ENCODE assay signal across 10 mouse cellular contexts in the genomic region with DNA sequence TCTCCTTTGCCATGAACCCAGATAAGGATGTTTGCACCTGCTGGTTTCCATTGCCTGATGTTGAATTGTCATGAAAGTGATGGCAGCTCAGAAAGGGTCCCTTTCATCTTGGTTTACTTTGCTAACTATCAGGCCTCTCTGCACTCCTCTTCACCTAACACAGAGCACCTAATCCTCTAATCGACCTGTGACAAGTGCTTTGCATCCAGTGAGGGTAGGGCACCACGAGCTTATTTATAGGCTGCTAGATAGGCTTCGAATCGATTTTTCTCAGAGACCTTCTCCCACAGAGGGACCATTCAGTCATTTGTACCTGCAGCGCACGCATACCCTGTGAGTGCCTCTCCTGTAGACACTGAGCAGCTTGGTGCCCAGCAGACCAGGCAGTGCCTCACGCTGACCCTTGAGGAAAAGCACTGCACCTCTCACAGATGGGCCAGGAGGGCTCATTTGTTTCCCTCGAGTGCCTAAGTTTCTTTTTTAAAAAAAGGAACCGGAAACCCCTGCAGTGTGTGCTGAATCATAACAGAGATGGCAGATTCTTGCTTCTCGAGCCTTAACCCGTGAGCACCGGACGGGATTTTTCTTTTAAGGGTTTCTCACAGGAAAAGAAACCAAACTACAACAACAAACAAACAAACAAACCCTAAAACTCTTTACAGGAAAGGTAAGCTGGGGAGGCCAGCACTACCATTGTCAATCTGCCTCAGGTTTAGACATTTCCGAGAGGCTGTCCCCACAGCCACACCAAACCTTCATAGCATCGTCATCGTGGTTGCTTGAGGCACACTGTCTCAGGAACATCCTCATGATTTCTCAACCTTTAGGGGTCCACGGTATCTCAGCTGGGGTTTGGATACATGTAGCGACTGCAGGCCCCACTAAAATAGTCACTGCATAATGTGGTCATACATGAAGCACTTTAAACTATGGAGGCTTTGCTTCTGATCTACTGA.
A peak's percentile ranks its signal among the peaks of the same experiment; 100 is the strongest.
DNase-seq lines count a peak whose midpoint lies in the region; ATAC-seq and TF ChIP-seq lines count a peak whose summit lies in the region.
"Had no signal": no experiment of that assay in that cellular context is flagged by ENCODE, and none has a peak within 500 bp of the region (broad histone marks: within the 10 kb centered on the region; RNA-seq: fewer than 3 reads in every experiment).

No protein-coding gene starts in this region.

- no peak for ATAC-seq in kidney, postnatal 0 days (replicated peaks; ENCODE audit: low FRiP score, low read depth)
- ATAC-seq in liver, embryonic 13.5 days (ENCODE audit: low read depth), result peak; percentile 29; the same call in 1 of the 2 replicates
- ATAC-seq in frontal cortex, adult (ENCODE audit: low TSS enrichment), result no peak

- TF ChIP-seq POLR2A in MEL (IDR thresholded peaks at IDR 0.05; ENCODE audit: control insufficient read depth in 1 of 2, insufficient read depth in 1 of 2, low read depth in 1 of 2, low read length in 2 of 2, poor library complexity in 1 of 2), result no peak

- no peaks in the 10 kb centered on the region for H3K79me2 ChIP-seq in MEL (ENCODE audit: control insufficient read depth, insufficient read depth, low read length, poor library complexity)

- H3K27ac ChIP-seq in kidney, postnatal 0 days, result no peak overlapping the region
- H3K27ac ChIP-seq in MEL (ENCODE audit: control insufficient read depth, low read depth, low read length), result peak overlapping the region; percentile 19; the same call in 1 of the 2 replicates
- H3K27ac ChIP-seq in liver, embryonic 13.5 days, result no peak overlapping the region
- H3K27ac ChIP-seq: limb, embryonic 13.5 days had no signal

- DNase-seq in kidney, postnatal 0 days (ENCODE audit: low spot score), result peak; percentile 14
- no peak for DNase-seq in kidney, adult 11 months
- DNase-seq in MEL (ENCODE audit: low read depth, low spot score), result no peak
- no peak for DNase-seq in liver, embryonic 13.5 days
- DNase-seq in spleen, postnatal 10 days (ENCODE audit: low spot score in 2 of 2), result peak; percentile 22 to 39
- DNase-seq in embryo, embryonic 10.5 days (ENCODE audit: low spot score), result no peak
- DNase-seq in left cerebral cortex, adult 18-20 months (ENCODE audit: low spot score in 2 of 2), result no peak
- DNase-seq: gastrocnemius, postnatal 25 days had no signal

- no peak overlapping the region for H3K4me3 ChIP-seq in kidney, postnatal 0 days (replicated peaks; ENCODE audit: low read depth, low read length)
- no peak overlapping the region; a peak in 1 of 4 replicates for H3K4me3 ChIP-seq in MEL (ENCODE audit: control insufficient read depth in 1 of 2, insufficient read depth in 1 of 2, low read depth in 2 of 2, low read length in 2 of 2)
- H3K4me3 ChIP-seq in liver, embryonic 13.5 days (replicated peaks), result no peak overlapping the region
- H3K4me3 ChIP-seq: limb, embryonic 13.5 days had no signal

- no peak for TF ChIP-seq EP300 in MEL (IDR thresholded peaks at IDR 0.05; ENCODE audit: low read depth in 1 of 2, low read length in 2 of 2)

- H3K4me2 ChIP-seq in kidney, postnatal 0 days (ENCODE audit: low read length), result no peak overlapping the region
- H3K4me2 ChIP-seq in liver, embryonic 13.5 days, result no peak overlapping the region
- H3K4me2 ChIP-seq: limb, embryonic 13.5 days had no signal

- no peak for TF ChIP-seq CTCF in kidney, postnatal 0 days (IDR thresholded peaks at IDR 0.05; ENCODE audit: low read depth)
- TF ChIP-seq CTCF in MEL (IDR thresholded peaks at IDR 0.05 in 2 of 3, conservative IDR thresholded peaks at IDR 0.05 in 1 of 3; ENCODE audit: control insufficient read depth in 1 of 3, insufficient read depth in 1 of 3, low read depth in 2 of 3, low read length in 3 of 3, poor library complexity in 1 of 3, severe bottlenecking in 1 of 3), result no peak

- no peak overlapping the region for H3K9ac ChIP-seq in kidney, postnatal 0 days (ENCODE audit: low read depth, low read length)
- H3K9ac ChIP-seq in MEL (ENCODE audit: control insufficient read depth, low read depth, low read length, poor library complexity, severe bottlenecking), result peak overlapping the region; percentile 41
- H3K9ac ChIP-seq in liver, embryonic 13.5 days, result no peak overlapping the region
- H3K9ac ChIP-seq: limb, embryonic 13.5 days had no signal

- TF ChIP-seq RAD21 in MEL (IDR thresholded peaks at IDR 0.05; ENCODE audit: low read depth, low read length), result no peak

- 0 out of 2 replicates have a peak, but pooled peaks cover 3% of the 10 kb centered on the region for H3K36me3 ChIP-seq in kidney, postnatal 0 days (ENCODE audit: insufficient read depth, low read length)
- peaks cover 0 to 17% of the 10 kb centered on the region in 2 experiments; a peak in 2 of 4 replicates for H3K36me3 ChIP-seq in MEL (ENCODE audit: control insufficient read depth in 1 of 2, insufficient read depth in 2 of 2, low read length in 2 of 2)
- H3K36me3 ChIP-seq in liver, embryonic 13.5 days, result no peaks in the 10 kb centered on the region; the same call in 1 of the 2 replicates

- H3K9me3 ChIP-seq in kidney, postnatal 0 days (replicated peaks; ENCODE audit: low read length), result no peaks in the 10 kb centered on the region
- no peaks in the 10 kb centered on the region for H3K9me3 ChIP-seq in MEL (replicated peaks; ENCODE audit: insufficient read depth, low read length)
- H3K9me3 ChIP-seq in liver, embryonic 13.5 days (replicated peaks), result no peaks in the 10 kb centered on the region
- H3K9me3 ChIP-seq: limb, embryonic 13.5 days had no signal

- H3K4me1 ChIP-seq in kidney, postnatal 0 days (replicated peaks; ENCODE audit: insufficient read depth, low read length), result no peaks in the 10 kb centered on the region
- peaks cover 0 to 11% of the 10 kb centered on the region in 2 experiments; a peak in 2 of 4 replicates for H3K4me1 ChIP-seq in MEL (ENCODE audit: control insufficient read depth in 1 of 2, insufficient read depth in 2 of 2, low read length in 2 of 2)
- H3K4me1 ChIP-seq in liver, embryonic 13.5 days (replicated peaks), result peaks cover 24% of the 10 kb centered on the region
- H3K4me1 ChIP-seq: limb, embryonic 13.5 days had no signal

- 67% methylated on average over 18 of the region's 18 CpGs for WGBS in kidney, postnatal 0 days
- WGBS in liver, embryonic 13.5 days (ENCODE audit: insufficient replicate concordance), result 44% methylated on average over 18 of the region's 18 CpGs

- H3K27me3 ChIP-seq in kidney, postnatal 0 days (ENCODE audit: insufficient read depth, low read length), result no peaks in the 10 kb centered on the region
- H3K27me3 ChIP-seq in MEL (ENCODE audit: control insufficient read depth in 1 of 2, insufficient read depth in 2 of 2, low read length in 2 of 2), result no peaks in the 10 kb centered on the region
- H3K27me3 ChIP-seq in liver, embryonic 13.5 days, result no peaks in the 10 kb centered on the region
- H3K27me3 ChIP-seq: limb, embryonic 13.5 days had no signal

TF ChIP-seq in MEL, 35 proteins besides CTCF, POLR2A, EP300 and RAD21:
- TF ChIP-seq UBTF (IDR thresholded peaks at IDR 0.05; ENCODE audit: borderline replicate concordance, insufficient read depth, low read depth, low read length) (no peak), HCFC1 (IDR thresholded peaks at IDR 0.05; ENCODE audit: low read depth, low read length) (no peak), BHLHE40 (IDR thresholded peaks at IDR 0.05; ENCODE audit: borderline replicate concordance, low read depth, low read length) (no peak), TBP (IDR thresholded peaks at IDR 0.05; ENCODE audit: low read depth, low read length) (no peak), ZNF384 (IDR thresholded peaks at IDR 0.05; ENCODE audit: low read depth, low read length) (no peak), MEF2A (IDR thresholded peaks at IDR 0.05; ENCODE audit: extremely low read depth, insufficient replicate concordance, low read depth, low read length, poor library complexity, severe bottlenecking) (no peak)

Comparison
In these comparisons a context has a peak if more than half of its experiments do, and no peak if none do; other contexts are left out.
1. DNase-seq: peak in kidney, postnatal 0 days (single experiment) and spleen, postnatal 10 days (2 of 2); none in kidney, adult 11 months (single experiment), MEL (single experiment), liver, embryonic 13.5 days (single experiment), embryo, embryonic 10.5 days (single experiment) and left cerebral cortex, adult 18-20 months (0 of 2).